Mouse (Mus musculus) testis, adult 2 months (tissue): ENCODE data around the gene Tmem247.

Experiments
- CTCF ChIP-seq: fragments of 200-500 bp; IDR thresholded peaks from 2 replicates; pipeline ENCODE4 v1.5.1; 2012; ENCODE audit warnings: low read depth, mild to moderate bottlenecking, inconsistent platforms, low read length, moderate library complexity; ENCODE audit not compliant: control insufficient read depth, insufficient read depth, insufficient replicate concordance
- POLR2A ChIP-seq: fragments of 200-500 bp; IDR thresholded peaks from 2 replicates; pipeline ENCODE4 v1.6.1; 2012; ENCODE audit warnings: low read depth, mild to moderate bottlenecking, inconsistent platforms, low read length, moderate library complexity; ENCODE audit not compliant: control insufficient read depth

GRCm38 (mm10) chr17:86946078-86946477 lies 28.9 kb downstream of the Tmem247 start:
- TF ChIP-seq CTCF (no peak), POLR2A (no peak)
